Mouse (Mus musculus): ENCODE results near the gene Pear1.
A peak's percentile ranks its signal among the peaks of the same experiment; 100 is the strongest.

- TF ChIP-seq EP300 (IDR thresholded peaks at IDR 0.05; ENCODE audit: low read length) (peak; percentile 11; the same call in 1 of the 2 replicates), POLR2A (IDR thresholded peaks at IDR 0.05; ENCODE audit: low read depth, low read length) (no peak), CTCF (conservative IDR thresholded peaks at IDR 0.05 in 1 of 2, IDR thresholded peaks at IDR 0.05 in 1 of 2; ENCODE audit: low read depth in 2 of 2, low read length in 2 of 2) (no peak), TCF12 (IDR thresholded peaks at IDR 0.05; ENCODE audit: low read depth, low read length) (peak; percentile 67; the same call in 1 of the 2 replicates), KAT2A (IDR thresholded peaks at IDR 0.05; ENCODE audit: insufficient replicate concordance, low read length) (no peak)
Observed at GRCm38 (mm10) chr3:87783282-87784023, 40.7 kb downstream of the Pear1 start.

Measured in CH12.LX (cell line).